Mouse (Mus musculus) lung, postnatal 10 days (tissue): ENCODE measurements around the gene Rpl23.
"Not testable (repeated sequence)": the region's sequence is repeated elsewhere in the genome, so short reads cannot be mapped to it uniquely, and the experiment has no call there.

Experiments used
- DNase-seq: peaks from one replicate; pipeline ENCODE4 v3.0.0; 2021

Gene Rpl23

GRCm38 (mm10) chr11:97753277-97753676 lies 29.0 kb downstream of the Rpl23 start:
- DNase-seq, result no peak

GRCm38 (mm10) chr11:97748496-97748895 lies 33.7 kb downstream of the Rpl23 start:
- no peak for DNase-seq

- peak; percentile 15 for DNase-seq
Measured at GRCm38 (mm10) chr11:97747773-97748172, 34.5 kb downstream of the Rpl23 start.

GRCm38 (mm10) chr11:97745331-97745721 lies 36.9 kb downstream of the Rpl23 start:
- no peak for DNase-seq

GRCm38 (mm10) chr11:97744718-97745330 lies 37.4 kb downstream of the Rpl23 start:
- peak; percentile 100 for DNase-seq

GRCm38 (mm10) chr11:97744063-97744717 lies 38.0 kb downstream of the Rpl23 start, which contains the start of gene Pip4k2b:
TSS of gene Pip4k2b (minus strand) at chr11:97744704.
- peak; percentile 72 for DNase-seq

- DNase-seq, result no peak
Measured at GRCm38 (mm10) chr11:97743423-97743822, 38.8 kb downstream of the Rpl23 start.

- DNase-seq, result no peak
Measured at GRCm38 (mm10) chr11:97742591-97742990, 39.6 kb downstream of the Rpl23 start.

GRCm38 (mm10) chr11:97742157-97742556 lies 40.1 kb downstream of the Rpl23 start:
- DNase-seq, result no peak

- peak; percentile 57 for DNase-seq
Measured at GRCm38 (mm10) chr11:97740190-97740589, 42.0 kb downstream of the Rpl23 start.

GRCm38 (mm10) chr11:97739155-97739554 lies 43.1 kb downstream of the Rpl23 start:
- no peak for DNase-seq

- no peak for DNase-seq
Measured at GRCm38 (mm10) chr11:97738703-97739102, 43.5 kb downstream of the Rpl23 start.

- DNase-seq, result no peak
Measured at GRCm38 (mm10) chr11:97737600-97737999, 44.6 kb downstream of the Rpl23 start.

GRCm38 (mm10) chr11:97736645-97737044 lies 45.6 kb downstream of the Rpl23 start:
- DNase-seq, result no peak

- DNase-seq, result not testable (repeated sequence)
Measured at GRCm38 (mm10) chr11:97734810-97735209, 47.4 kb downstream of the Rpl23 start.

GRCm38 (mm10) chr11:97733689-97734088 lies 48.5 kb downstream of the Rpl23 start:
- no peak for DNase-seq

GRCm38 (mm10) chr11:97728730-97729129 lies 53.5 kb downstream of the Rpl23 start:
- no peak for DNase-seq

GRCm38 (mm10) chr11:97728311-97728710 lies 53.9 kb downstream of the Rpl23 start:
- no peak for DNase-seq
